In genomic region chr10:34887601-34888000, GRCm38 (mm10) we compare ENCODE assay signal across 27 mouse cellular contexts.
A peak's percentile ranks its signal among the peaks of the same experiment; 100 is the strongest.
DNase-seq lines count a peak whose midpoint lies in the region; ATAC-seq and TF ChIP-seq lines count a peak whose summit lies in the region.
"Had no signal": no experiment of that assay in that cellular context is flagged by ENCODE, and none has a peak within 500 bp of the region (broad histone marks: within the 10 kb centered on the region; RNA-seq: fewer than 3 reads in every experiment).

No protein-coding gene starts in this region.

- in situ Hi-C loops in ES-E14 (cut with MboI; ENCODE audit: low sequenced_read_pairs in 2 of 2, unreplicated experiment in 2 of 2): no loop called here

- TF ChIP-seq CTCF in ES-Bruce4 (IDR thresholded peaks at IDR 0.05; ENCODE audit: low read depth, low read length): no peak

- H3K9ac ChIP-seq in ES-Bruce4 (ENCODE audit: low read depth, poor library complexity, severe bottlenecking) (no peak overlapping the region), ES-E14 (ENCODE audit: insufficient read depth, low read depth, low read length, poor library complexity, severe bottlenecking) (no peak overlapping the region)
- H3K9ac ChIP-seq in forebrain, embryonic 12.5 days: no peak overlapping the region
- H3K9ac ChIP-seq: embryonic facial prominence, embryonic 13.5 days; embryonic facial prominence, embryonic 15.5 days; forebrain, embryonic 13.5 days; forebrain, embryonic 15.5 days; forebrain, postnatal 0 days had no signal

- WGBS in forebrain, embryonic 12.5 days: 38% methylated on average over 1 of the region's 1 CpGs

- H3K4me3 ChIP-seq in ES-Bruce4 (ENCODE audit: low read depth, low read length): no peak overlapping the region
- no peak overlapping the region for H3K4me3 ChIP-seq in ES-E14 (ENCODE audit: insufficient read depth in 1 of 2, low read depth in 1 of 2, low read length in 2 of 2, poor library complexity in 1 of 2, severe bottlenecking in 1 of 2)
- H3K4me3 ChIP-seq in forebrain, embryonic 12.5 days (replicated peaks): no peak overlapping the region
- H3K4me3 ChIP-seq: embryonic facial prominence, embryonic 13.5 days; embryonic facial prominence, embryonic 15.5 days; erythroblast, embryonic 14.5 days; forebrain, embryonic 10.5 days; forebrain, embryonic 13.5 days; forebrain, embryonic 15.5 days had no signal

- peak; percentile 34 for DNase-seq in ES-E14 (ENCODE audit: low read depth, low spot score)
- DNase-seq in ZHBTc4 (ENCODE audit: low read depth, low spot score): peak; percentile 79
- peak; percentile 53 for DNase-seq in retina, postnatal 1 day
- no peak for DNase-seq in urinary bladder, postnatal 4 days (ENCODE audit: low spot score in 2 of 2)
- DNase-seq in lung, postnatal 4 days: no peak
- DNase-seq: adrenal gland, adult 2 months; adrenal gland, postnatal 10 days; adrenal gland, postnatal 25 days; B cell, adult 2 months; cerebellum, adult 11 months; cerebellum, adult 18-20 months; cerebellum, adult 8-10 months; cerebellum, adult 9-11 months; cerebellum, postnatal 14 days; cerebellum, postnatal 36 days; embryo, embryonic 11 days; forebrain, postnatal 0 days had no signal

- H3K9me3 ChIP-seq in ES-Bruce4 (replicated peaks; ENCODE audit: control insufficient read depth, insufficient read depth, low read length, poor library complexity, severe bottlenecking) (peaks cover 9% of the 10 kb centered on the region), ES-E14 (ENCODE audit: control insufficient read depth, insufficient read depth, low read depth, low read length) (peaks cover 2% of the 10 kb centered on the region; the same call in 1 of the 2 replicates)
- no peaks in the 10 kb centered on the region for H3K9me3 ChIP-seq in forebrain, embryonic 12.5 days
- H3K9me3 ChIP-seq: embryonic facial prominence, embryonic 13.5 days; embryonic facial prominence, embryonic 15.5 days; forebrain, embryonic 13.5 days; forebrain, embryonic 15.5 days had no signal

- no peak for TF ChIP-seq POLR2A in ES-Bruce4 (IDR thresholded peaks at IDR 0.05; ENCODE audit: insufficient read depth, low read length)

- no peaks in the 10 kb centered on the region for H3K4me1 ChIP-seq in ES-Bruce4 (ENCODE audit: control insufficient read depth, insufficient read depth, low read length)
- H3K4me1 ChIP-seq in ES-E14 (ENCODE audit: control insufficient read depth in 2 of 2, insufficient read depth in 2 of 2, low read length in 2 of 2, poor library complexity in 1 of 2): no peaks in the 10 kb centered on the region
- no peaks in the 10 kb centered on the region for H3K4me1 ChIP-seq in forebrain, embryonic 12.5 days
- H3K4me1 ChIP-seq: embryonic facial prominence, embryonic 13.5 days; embryonic facial prominence, embryonic 15.5 days; forebrain, embryonic 10.5 days; forebrain, embryonic 13.5 days; forebrain, embryonic 15.5 days had no signal

- H3K27ac ChIP-seq in ES-Bruce4 (ENCODE audit: insufficient read depth, low read length) (peak overlapping the region; percentile 90), ES-E14 (ENCODE audit: insufficient read depth, low read depth, low read length, poor library complexity, severe bottlenecking) (peak overlapping the region; percentile 71)
- no peak overlapping the region for H3K27ac ChIP-seq in forebrain, embryonic 12.5 days
- H3K27ac ChIP-seq: embryonic facial prominence, embryonic 13.5 days; embryonic facial prominence, embryonic 15.5 days; forebrain, embryonic 10.5 days; forebrain, embryonic 13.5 days; forebrain, embryonic 15.5 days had no signal

- H3K4me2 ChIP-seq in forebrain, embryonic 12.5 days: no peak overlapping the region
- H3K4me2 ChIP-seq: embryonic facial prominence, embryonic 13.5 days; embryonic facial prominence, embryonic 15.5 days; forebrain, embryonic 13.5 days; forebrain, embryonic 15.5 days had no signal

- no peak for TF ChIP-seq EP300 in ES-Bruce4 (IDR thresholded peaks at IDR 0.05; ENCODE audit: insufficient read depth, low read depth, low read length)

- H3K27me3 ChIP-seq in ES-Bruce4 (ENCODE audit: control insufficient read depth, insufficient read depth, low read length, poor library complexity, severe bottlenecking): no peaks in the 10 kb centered on the region
- no peaks in the 10 kb centered on the region for H3K27me3 ChIP-seq in forebrain, embryonic 12.5 days
- H3K27me3 ChIP-seq: CH12.LX; embryonic facial prominence, embryonic 13.5 days; embryonic facial prominence, embryonic 15.5 days; forebrain, embryonic 13.5 days; forebrain, embryonic 15.5 days had no signal

- ATAC-seq in forebrain, embryonic 12.5 days (ENCODE audit: low FRiP score): no peak
- ATAC-seq: CD4-positive, CD25-positive, alpha-beta regulatory T cell, adult 4 months; forebrain, embryonic 13.5 days; forebrain, embryonic 15.5 days; forebrain, postnatal 0 days had no signal

- H3K36me3 ChIP-seq in ES-Bruce4 (ENCODE audit: control insufficient read depth, insufficient read depth, low read length, poor library complexity, severe bottlenecking) (no peaks in the 10 kb centered on the region), ES-E14 (ENCODE audit: control insufficient read depth, insufficient read depth, low read length, poor library complexity, severe bottlenecking) (no peaks in the 10 kb centered on the region)
- H3K36me3 ChIP-seq in forebrain, embryonic 12.5 days (replicated peaks): no peaks in the 10 kb centered on the region
- H3K36me3 ChIP-seq: embryonic facial prominence, embryonic 13.5 days; embryonic facial prominence, embryonic 15.5 days; forebrain, embryonic 10.5 days; forebrain, embryonic 15.5 days had no signal

TF ChIP-seq in ES-E14, 5 proteins besides CTCF, POLR2A, EP300 and RAD21:
- TF ChIP-seq CHD2 (IDR thresholded peaks at IDR 0.05; ENCODE audit: low read depth, low read length): no peak
- TF ChIP-seq ZNF384 (IDR thresholded peaks at IDR 0.05; ENCODE audit: low read depth, low read length): 0 out of 2 replicates have a peak, but pooled peaks have one; percentile 12
- no peak for TF ChIP-seq MAFK (IDR thresholded peaks at IDR 0.05; ENCODE audit: insufficient read depth, low read depth, low read length)
- no peak for TF ChIP-seq HCFC1 (IDR thresholded peaks at IDR 0.05; ENCODE audit: borderline replicate concordance, insufficient read depth, low read length)

Comparison
In these comparisons a context has a peak if more than half of its experiments do, and no peak if none do; other contexts are left out.
1. DNase-seq: peak in ES-E14 (single experiment), ZHBTc4 (single experiment) and retina, postnatal 1 day (single experiment); none in urinary bladder, postnatal 4 days (0 of 2) and lung, postnatal 4 days (0 of 2).